Mouse (Mus musculus) c-Kit-positive CD71-negative TER-119-negative erythroid progenitor cells, embryonic 14.5 days (primary cell): Measurements from ENCODE around the gene Trim27.

ENCODE experiments used
- DNase-seq: peaks from one replicate; pipeline ENCODE4 v3.0.0-alpha.2; 2013; ENCODE audit warnings: low read depth

Trim27 gene

GRCm38 (mm10) chr13:21179367-21179723 lies at the start of gene Trim27:
Trim27 (plus strand) TSS chr13:21179445.
- no peak for DNase-seq

GRCm38 (mm10) chr13:21142421-21142820 lies 36.8 kb upstream of the Trim27 start:
- DNase-seq, result no peak

DNA sequence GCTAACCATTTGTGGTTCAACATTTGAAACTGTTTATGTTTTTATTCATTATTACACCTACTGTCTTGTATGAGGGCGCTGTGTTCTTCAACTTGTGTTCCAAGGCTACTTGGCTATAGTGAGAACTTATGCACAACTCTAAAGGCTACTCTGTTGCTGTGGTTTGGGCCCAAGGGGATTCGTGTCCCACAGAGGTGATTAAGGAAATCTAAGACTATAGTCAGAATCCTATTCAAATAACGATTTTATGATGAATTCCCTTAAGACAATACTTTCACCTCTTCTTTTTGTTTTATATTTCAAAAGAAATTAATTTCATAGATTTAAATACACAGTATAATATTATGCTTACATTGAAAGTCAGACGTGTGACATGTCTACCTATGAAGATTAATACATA lies 33.5 kb upstream of the Trim27 start, which contains the start of gene Olfr1368:
Gene Olfr1368 (minus strand): TSS at position 101 of the 400 bp plus-strand sequence.
- DNase-seq, result no peak

GRCm38 (mm10) chr13:21155888-21156287 lies 23.4 kb upstream of the Trim27 start:
- no peak for DNase-seq

DNA sequence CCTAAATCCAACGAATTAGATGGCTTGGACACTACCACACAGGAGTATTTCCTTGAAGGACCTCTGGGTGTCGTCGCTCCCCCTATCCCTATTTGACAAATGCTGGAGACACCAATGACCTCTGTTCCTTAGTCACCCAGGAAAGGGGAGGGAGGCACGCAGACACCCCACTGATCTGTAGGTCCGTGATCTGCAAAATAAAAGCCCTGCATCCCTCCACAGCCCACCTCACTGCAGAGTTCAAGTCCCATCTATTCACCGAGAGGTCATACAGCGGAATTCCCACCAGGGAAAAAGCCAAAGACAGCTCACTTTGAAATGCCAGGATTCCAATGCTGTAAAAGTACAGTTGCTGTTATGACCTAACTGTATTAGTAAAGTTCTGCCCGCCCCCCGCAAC lies 21.2 kb upstream of the Trim27 start:
- DNase-seq, result no peak

GRCm38 (mm10) chr13:21158785-21159474 lies 20.3 kb upstream of the Trim27 start:
- no peak for DNase-seq

DNA sequence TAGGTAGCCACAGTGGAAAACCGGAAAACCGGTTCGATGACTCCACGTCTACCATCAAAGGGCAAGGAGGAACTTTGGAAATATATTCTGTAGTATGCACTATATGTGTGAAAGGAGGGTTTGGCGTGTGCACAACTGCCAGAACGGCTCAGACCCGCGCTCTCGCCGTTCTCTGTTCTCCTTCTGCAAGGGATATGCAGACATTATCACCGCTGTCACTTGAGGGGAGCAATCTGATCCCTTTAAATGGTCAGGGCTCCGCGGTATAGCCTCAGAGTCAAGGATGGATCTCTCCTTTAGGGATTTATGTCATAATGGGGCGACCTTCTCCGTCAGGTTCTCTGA lies 19.8 kb upstream of the Trim27 start:
- no peak for DNase-seq

GRCm38 (mm10) chr13:21160041-21160511 lies 19.2 kb upstream of the Trim27 start:
- no peak for DNase-seq

DNA sequence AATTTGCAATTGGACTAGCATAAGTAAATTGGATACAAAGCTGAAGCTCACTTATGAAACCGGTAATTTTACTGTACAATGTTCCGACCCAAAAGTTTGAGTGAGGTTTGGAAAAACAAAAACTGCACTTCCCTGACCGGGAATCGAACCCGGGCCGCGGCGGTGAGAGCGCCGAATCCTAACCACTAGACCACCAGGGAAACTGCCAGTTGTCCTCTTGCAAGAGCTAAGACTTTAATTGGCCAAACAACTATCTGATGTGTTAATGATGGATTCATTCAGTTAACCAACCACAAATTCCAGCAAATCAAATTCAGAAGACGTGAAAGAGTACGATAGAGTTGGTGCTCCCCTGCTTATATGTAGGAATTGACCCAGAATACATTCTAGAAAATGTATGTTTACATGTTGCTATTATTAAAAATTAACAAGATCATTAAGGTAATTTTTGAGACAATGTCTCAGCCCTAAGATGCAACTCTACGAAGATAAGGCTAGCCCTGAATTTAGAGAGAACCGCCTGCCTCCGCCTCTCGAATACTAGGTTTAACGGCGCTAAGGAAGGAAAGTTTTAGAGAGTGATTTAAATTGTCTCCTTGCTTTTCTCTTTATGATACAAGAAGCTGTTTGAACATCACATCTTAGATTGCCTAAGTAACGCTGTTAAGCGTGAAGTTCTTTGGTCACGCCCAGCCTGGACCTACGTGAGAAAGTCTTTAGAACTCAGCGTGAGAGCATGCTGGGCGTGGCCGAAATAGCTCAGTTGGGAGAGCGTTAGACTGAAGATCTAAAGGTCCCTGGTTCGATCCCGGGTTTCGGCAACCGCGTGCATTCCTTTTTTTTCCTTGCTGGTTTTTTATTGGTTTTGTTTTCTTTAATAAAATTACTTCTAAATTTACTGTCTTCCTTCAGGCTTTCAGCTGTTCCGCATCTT lies 18.3 kb upstream of the Trim27 start:
- DNase-seq, result peak; percentile 86

DNA sequence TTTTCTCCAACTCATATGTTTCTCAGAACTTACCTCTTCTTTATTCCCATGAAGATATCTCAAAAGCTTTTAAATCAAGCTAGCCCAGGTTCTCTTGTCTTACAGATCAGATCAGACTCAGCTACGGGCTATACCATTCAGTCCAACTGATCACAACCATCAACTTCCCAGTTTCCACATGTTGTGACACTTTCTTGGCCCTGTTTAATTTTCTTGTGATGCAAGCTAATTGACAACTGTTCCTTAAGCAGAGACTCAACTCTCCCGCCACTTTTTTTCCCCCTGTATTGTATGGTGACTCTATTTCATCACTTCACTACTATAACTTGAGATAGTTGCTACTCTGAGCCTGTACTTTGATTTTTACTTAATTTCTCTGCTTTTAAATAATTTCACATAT lies 17.7 kb upstream of the Trim27 start:
- no peak for DNase-seq

DNA sequence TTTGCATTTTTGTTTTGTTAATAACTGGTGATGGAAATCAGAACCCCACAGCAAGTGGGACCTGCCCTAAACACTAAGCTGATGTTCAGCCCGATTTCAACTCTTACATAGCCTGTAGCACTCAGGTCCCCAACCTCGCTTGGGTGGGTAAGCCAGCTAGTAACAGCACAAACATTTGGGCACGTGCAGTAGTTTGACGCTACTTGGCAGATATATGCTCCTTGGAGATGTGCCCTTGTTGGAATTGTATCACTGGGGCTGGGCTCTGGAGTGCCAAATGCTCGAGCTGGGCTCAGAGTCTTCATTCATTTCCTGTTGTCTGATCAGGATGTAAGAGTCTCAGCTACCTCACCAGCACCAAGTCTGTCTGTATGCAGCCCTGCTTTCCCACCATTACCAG lies 16.7 kb upstream of the Trim27 start:
- DNase-seq, result no peak

- DNase-seq, result no peak
These were observed 12.0 kb upstream of the Trim27 start for GRCm38 (mm10) chr13:21166936-21167909.

- DNase-seq, result no peak
These were observed 11.3 kb upstream of the Trim27 start for GRCm38 (mm10) chr13:21167910-21168300.

- no peak for DNase-seq
These were observed 10.8 kb upstream of the Trim27 start for GRCm38 (mm10) chr13:21168371-21169011.

- no peak for DNase-seq
These were observed 10.1 kb upstream of the Trim27 start for GRCm38 (mm10) chr13:21169121-21169656.

DNA sequence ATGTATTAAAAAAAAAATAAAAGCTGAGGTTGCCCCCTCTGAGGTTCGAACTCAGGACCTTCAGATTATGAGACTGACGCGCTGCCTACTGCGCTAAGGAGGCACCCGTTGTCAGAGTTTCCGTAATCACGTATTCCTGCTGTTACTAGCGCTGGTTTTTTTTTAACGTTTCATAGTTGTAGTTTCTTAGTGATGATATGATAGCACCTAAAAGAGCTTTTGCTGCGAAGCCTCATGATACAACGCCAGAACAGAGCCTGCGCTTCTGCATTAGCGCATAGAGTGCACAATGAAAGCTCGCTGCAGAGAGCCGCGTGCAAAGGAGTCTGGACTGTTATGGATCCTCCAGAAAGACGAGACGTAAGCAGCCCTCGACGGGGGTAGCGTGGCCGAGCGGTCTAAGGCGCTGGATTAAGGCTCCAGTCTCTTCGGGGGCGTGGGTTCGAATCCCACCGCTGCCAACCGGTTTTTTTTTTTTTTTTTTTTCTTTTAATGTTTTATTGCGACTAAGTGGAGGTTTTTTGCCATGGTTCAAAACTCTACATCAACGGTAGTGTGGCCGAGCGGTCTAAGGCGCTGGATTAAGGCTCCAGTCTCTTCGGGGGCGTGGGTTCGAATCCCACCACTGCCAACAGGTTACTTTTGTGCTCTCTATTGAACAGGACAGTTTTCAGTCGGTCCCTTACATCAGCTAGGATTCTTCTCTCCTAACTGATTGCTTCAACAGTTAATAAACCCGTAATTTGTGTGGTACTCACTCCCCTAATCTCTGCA lies 9.4 kb upstream of the Trim27 start:
- DNase-seq, result no peak

- DNase-seq, result no peak
These were observed 8.7 kb upstream of the Trim27 start for GRCm38 (mm10) chr13:21170431-21171155.

- no peak for DNase-seq
These were observed 8.1 kb upstream of the Trim27 start for GRCm38 (mm10) chr13:21171156-21171530.

GRCm38 (mm10) chr13:21171600-21172150 lies 7.6 kb upstream of the Trim27 start:
- no peak for DNase-seq
